Mouse (Mus musculus) liver, postnatal 0 days (tissue): ENCODE results near the gene Spop.

Source experiments
- CTCF ChIP-seq: sonication (generic); IDR thresholded peaks from 2 replicates; pipeline ENCODE4 v1.5.1; 2016; ENCODE audit warnings: antibody characterized with exemption, low read depth
- EP300 ChIP-seq: IDR thresholded peaks from 2 replicates; pipeline ENCODE4 v1.6.1; 2016; ENCODE audit warnings: antibody characterized with exemption, low read depth, mild to moderate bottlenecking

- no peak for TF ChIP-seq CTCF
- TF ChIP-seq EP300: no peak
These were observed 103.3 kb downstream of the Spop start for GRCm38 (mm10) chr11:95517162-95517561.
